Mouse (Mus musculus) olfactory bulb, adult 2 months (tissue): Measurements from ENCODE around the gene Mindy4. TPM values are rescaled to one million over a fixed set of nuclear protein-coding genes. Genes with fewer than 3 reads are reported as not detected.
A peak's percentile ranks its signal among the peaks of the same experiment; 100 is the strongest.

Experiments
- H3K27ac ChIP-seq: fragments of 200-500 bp; 2 replicates; pipeline ENCODE4 v1.5.1; 2012; ENCODE audit warnings: low read depth, low read length; ENCODE audit not compliant: insufficient read depth
- H3K4me1 ChIP-seq: fragments of 200-500 bp; 2 replicates; pipeline ENCODE4 v1.6.1; 2012; ENCODE audit warnings: low read length; ENCODE audit not compliant: control insufficient read depth, insufficient read depth
- H3K4me3 ChIP-seq: fragments of 200-500 bp; 2 replicates; pipeline ENCODE4 v1.5.1; 2012; ENCODE audit warnings: mild to moderate bottlenecking, low read depth, low read length, moderate library complexity; ENCODE audit not compliant: insufficient read depth
- CTCF ChIP-seq: fragments of 200-500 bp; IDR thresholded peaks from 2 replicates; pipeline ENCODE4 v1.5.1; 2012; ENCODE audit warnings: low read depth, mild to moderate bottlenecking, low read length, moderate library complexity; ENCODE audit not compliant: insufficient read depth
- POLR2A ChIP-seq: fragments of 200-500 bp; IDR thresholded peaks from 2 replicates; pipeline ENCODE4 v1.6.1; 2012; ENCODE audit warnings: mild to moderate bottlenecking, low read depth, low read length, moderate library complexity; ENCODE audit not compliant: insufficient read depth
- WGBS: fragments of 180-500 bp; shearing (Covaris S2); methylation state at CpG from one replicate; pipeline ENCODE4 v1.1.7; 2018; 5-methylcytosine and 5-hydroxymethylcytosine counted together
- polyA plus RNA-seq: library from polyadenylated mRNA; stranded (reverse); fragments of >200 nt; gene quantifications from 2 replicates; pipeline ENCODE4 v1.2.4, GENCODE M21; 2012; ENCODE audit warnings: low replicate concordance; ENCODE audit not compliant: missing spikeins, insufficient read depth, insufficient read length

Mindy4 gene
- polyA plus RNA-seq, 1 experiment: not detected

DNA sequence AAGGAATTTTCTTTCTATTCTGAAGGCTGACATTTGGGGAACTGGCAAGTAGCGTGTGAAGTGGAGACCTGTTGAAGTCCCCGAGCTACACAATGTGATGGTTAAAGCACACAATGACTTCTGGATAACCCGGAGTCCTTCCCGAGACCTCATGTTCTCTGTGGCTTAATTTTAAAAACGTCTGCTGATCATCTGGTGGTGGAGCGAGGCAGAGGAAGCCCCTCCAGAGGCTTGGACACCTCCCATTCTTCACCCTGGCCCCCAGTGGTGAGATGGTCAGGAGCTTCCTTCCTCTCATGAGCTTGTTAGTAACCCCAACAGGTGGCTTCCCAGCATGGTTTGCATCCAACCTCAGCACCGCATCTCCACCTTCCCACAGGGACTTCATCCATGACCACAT lies 43.3 kb downstream of the Mindy4 start:
- TF ChIP-seq POLR2A (no peak), CTCF (no peak)
- WGBS: 95% methylated on average over 7 of the region's 7 CpGs

DNA sequence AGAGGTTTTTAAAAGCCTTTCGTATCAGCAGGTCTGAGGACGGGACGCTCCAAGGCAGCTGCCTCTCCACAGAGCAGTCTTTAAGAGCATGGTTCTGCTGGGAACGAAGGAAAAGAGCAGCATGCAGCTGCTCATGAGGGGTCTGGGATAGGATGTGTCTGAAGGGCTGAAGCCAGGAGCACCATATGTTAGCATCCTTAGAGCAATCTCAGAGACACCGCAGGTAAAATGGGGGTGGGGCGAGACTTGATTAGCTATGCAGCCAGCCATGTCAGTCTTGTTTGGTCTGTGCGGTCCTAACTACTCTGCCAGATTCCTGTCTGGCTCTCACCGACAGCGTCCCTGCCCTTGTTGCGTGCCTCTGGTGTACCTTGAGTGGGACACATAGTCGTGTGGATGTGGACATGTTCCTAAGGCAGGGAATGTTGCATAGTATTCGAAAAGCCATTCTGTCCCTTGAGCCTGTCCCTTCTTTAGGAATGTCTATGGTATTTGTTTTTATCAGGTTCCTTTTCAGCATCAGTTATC lies 43.8 kb downstream of the Mindy4 start:
- WGBS: 98% methylated on average over 12 of the region's 12 CpGs
- Histone ChIP-seq H3K27ac (no peak overlapping the region), H3K4me3 (no peak overlapping the region), H3K4me1 (peaks cover 2% of the 10 kb centered on the region; the same call in 1 of the 2 replicates)
- TF ChIP-seq CTCF (no peak), POLR2A (no peak)

More for the DNA sequence above, 43.3 kb downstream of the Mindy4 start:
- Histone ChIP-seq H3K4me1 (peaks cover 7% of the 10 kb centered on the region), H3K27ac (no peak overlapping the region), H3K4me3 (no peak overlapping the region)

DNA sequence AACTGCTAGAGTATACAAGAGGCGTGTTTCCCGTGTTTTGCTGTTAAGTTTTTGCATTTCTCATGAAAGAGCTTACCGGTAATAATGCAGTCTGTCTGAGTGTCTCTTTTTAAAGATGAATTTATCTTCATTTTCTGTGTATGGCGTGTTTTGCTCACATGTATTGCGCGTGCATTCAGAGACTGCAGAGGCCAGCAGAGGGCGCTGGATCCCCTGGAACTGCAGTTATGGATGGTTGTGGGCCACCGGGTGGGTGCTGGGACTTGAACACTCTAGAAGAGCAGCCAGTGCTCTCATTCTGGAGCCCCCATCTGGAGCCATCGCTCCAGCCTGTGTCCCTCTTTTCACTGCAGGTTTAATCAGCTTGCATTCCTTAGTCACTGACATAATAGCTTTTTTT lies 46.1 kb downstream of the Mindy4 start:
- no peak for TF ChIP-seq POLR2A
- no peak for TF ChIP-seq CTCF
- 93% methylated on average over 9 of the region's 9 CpGs for WGBS

DNA sequence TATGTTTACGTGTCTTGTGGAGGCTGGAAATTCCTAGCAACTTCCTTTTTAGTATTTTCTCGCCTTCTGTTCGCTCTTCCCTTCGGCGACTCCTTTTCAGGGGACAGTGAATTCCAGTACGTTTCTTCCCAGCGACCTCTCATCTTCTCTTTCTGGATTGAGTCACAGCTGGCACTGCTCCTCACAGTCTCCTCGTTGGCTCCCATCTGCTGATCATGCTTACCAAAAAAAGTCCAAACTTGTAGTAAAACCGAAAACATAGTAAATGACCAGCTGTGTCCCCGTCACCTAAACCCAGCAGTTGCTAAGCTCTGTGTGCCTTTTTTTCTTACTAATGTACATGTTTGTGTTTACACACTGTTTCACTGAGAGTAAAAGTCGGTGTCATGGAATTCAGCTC lies 47.6 kb downstream of the Mindy4 start:
- H3K27ac ChIP-seq: no peak overlapping the region
- H3K4me3 ChIP-seq: no peak overlapping the region
- H3K4me1 ChIP-seq: 0 out of 2 replicates have a peak, but pooled peaks cover 4% of the 10 kb centered on the region
- TF ChIP-seq CTCF: no peak
- TF ChIP-seq POLR2A: no peak
- WGBS: 73% methylated on average over 11 of the region's 11 CpGs

More for the DNA sequence above, 46.1 kb downstream of the Mindy4 start:
- Histone ChIP-seq H3K27ac (no peak overlapping the region), H3K4me3 (no peak overlapping the region), H3K4me1 (no peaks in the 10 kb centered on the region)

DNA sequence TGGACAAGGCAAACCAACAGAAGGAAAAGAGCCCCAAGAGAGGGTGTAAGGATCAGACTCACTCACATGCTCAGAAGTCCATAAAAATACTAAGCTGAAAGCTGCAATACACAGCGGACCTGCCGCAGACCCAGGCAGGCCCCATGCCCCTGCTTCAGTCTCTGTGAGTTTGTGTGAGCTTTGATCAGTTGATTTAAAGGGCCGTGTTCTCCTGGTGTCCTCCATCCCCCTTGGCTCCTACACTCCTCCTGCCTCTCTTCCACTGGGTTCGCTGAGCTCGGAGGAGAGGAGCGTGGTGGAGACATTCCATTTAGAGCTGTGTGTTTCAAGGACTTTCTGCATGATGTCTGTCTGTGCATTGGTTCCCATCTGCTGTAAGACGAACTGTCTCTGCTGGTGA lies 48.4 kb downstream of the Mindy4 start:
- WGBS: 92% methylated on average over 7 of the region's 7 CpGs
- peaks cover 8% of the 10 kb centered on the region for H3K4me1 ChIP-seq
- H3K27ac ChIP-seq: no peak overlapping the region
- H3K4me3 ChIP-seq: no peak overlapping the region
- TF ChIP-seq POLR2A (no peak), CTCF (no peak)

DNA sequence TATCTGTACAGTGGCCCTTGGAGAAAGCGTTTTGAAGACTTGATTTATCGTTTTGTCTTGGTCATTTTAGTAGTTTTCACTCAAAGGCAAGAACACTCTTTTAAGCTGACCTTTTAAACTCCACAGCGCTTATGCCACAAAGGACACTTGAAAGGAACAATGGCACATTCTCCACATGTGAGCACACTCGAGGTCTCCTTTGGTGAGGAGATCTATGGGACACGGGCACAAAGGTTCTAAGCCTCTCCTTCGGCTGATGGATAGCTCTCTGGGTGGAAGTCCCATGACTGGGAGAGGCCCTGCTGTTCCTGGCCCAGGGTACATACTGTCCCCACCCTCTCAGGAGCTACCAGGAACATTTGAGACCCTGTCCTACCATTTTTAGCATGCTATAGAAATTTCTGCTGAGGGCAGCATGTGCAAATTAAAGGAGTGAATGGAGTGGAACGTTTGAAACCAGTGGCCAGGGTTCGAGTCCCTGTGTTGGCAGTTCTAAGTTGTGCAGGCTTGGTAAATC lies 49.6 kb downstream of the Mindy4 start:
- no peak for TF ChIP-seq CTCF
- TF ChIP-seq POLR2A: no peak
- Histone ChIP-seq H3K27ac (no peak overlapping the region), H3K4me1 (peaks cover 18% of the 10 kb centered on the region), H3K4me3 (no peak overlapping the region)
- WGBS: 73% methylated on average over 8 of the region's 8 CpGs

DNA sequence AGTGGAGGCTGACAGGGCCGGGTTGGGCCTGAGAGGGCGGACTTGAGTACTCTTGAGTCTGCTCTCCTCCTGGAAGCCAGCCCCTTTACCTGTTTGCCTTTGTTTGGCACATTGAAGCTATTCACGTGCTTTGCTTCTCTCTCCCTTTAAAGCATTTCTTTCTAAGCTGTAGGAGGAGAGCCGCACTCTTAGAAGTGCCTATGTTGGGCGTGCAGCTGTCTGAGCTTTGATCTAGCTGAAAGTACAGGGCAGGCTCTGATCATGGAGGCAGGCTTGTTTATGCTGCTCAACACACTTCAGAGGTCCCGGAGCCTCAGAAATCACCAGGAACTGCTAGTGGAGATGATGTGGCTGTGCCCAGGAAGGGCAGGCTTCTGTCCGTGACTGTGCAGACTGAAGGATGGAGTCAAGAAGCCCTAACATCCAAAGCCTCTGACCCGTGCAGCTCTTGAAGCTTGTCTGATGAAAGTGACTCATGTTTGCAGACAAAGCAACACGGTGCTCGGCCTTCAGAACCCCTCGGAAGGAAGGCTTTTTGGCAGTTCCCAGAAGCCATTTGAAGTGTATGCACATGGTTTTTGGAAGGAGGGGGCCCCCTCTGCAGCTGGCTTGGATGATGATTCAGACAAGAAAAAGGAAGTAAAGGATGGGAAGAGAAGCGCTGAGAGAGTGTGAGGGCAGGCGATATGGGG lies 53.5 kb downstream of the Mindy4 start:
- 49% methylated on average over 13 of the region's 13 CpGs for WGBS
- peaks cover 21% of the 10 kb centered on the region for H3K4me1 ChIP-seq
- H3K27ac ChIP-seq: peak overlapping the region; percentile 80
- H3K4me3 ChIP-seq: no peak overlapping the region
- TF ChIP-seq POLR2A: no peak
- no peak for TF ChIP-seq CTCF

DNA sequence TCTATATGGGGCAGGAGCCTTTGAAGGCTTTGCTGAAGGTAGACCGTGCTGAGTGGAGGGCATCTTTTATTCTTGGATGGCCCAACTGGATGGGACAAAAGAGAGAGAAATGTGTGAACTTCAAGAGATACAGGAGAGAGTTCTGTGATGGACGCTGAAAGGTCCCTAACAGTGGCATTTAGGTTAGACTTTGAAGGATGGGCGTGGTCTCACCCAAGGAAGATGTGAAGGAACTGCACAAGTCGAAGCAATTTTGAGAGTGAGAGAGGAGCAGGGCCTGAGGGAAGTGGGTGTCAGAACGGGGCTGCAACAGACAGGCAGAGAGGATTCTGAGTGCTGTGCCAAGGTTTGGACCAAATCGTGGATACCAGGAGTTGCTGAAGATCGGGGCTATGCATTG lies 54.1 kb downstream of the Mindy4 start:
- 92% methylated on average over 7 of the region's 7 CpGs for WGBS
- TF ChIP-seq CTCF (no peak), POLR2A (no peak)
- peaks cover 21% of the 10 kb centered on the region for H3K4me1 ChIP-seq
- H3K27ac ChIP-seq: peak overlapping the region; percentile 80
- no peak overlapping the region for H3K4me3 ChIP-seq
